Mouse (Mus musculus) cerebellum, adult 2 months (tissue): Measurements from ENCODE around the gene Zfp105.

ENCODE experiments used
- CTCF ChIP-seq: fragments of 200-500 bp; IDR thresholded peaks from 2 replicates; pipeline ENCODE4 v1.5.1; 2011; ENCODE audit warnings: low read depth, mild to moderate bottlenecking, control low read depth, low read length, moderate library complexity, borderline replicate concordance; ENCODE audit not compliant: insufficient read depth
- POLR2A ChIP-seq: fragments of 200-500 bp; IDR thresholded peaks from 2 replicates; pipeline ENCODE4 v1.6.1; 2011; ENCODE audit warnings: low read length, control low read depth, borderline replicate concordance; ENCODE audit not compliant: insufficient read depth

DNA sequence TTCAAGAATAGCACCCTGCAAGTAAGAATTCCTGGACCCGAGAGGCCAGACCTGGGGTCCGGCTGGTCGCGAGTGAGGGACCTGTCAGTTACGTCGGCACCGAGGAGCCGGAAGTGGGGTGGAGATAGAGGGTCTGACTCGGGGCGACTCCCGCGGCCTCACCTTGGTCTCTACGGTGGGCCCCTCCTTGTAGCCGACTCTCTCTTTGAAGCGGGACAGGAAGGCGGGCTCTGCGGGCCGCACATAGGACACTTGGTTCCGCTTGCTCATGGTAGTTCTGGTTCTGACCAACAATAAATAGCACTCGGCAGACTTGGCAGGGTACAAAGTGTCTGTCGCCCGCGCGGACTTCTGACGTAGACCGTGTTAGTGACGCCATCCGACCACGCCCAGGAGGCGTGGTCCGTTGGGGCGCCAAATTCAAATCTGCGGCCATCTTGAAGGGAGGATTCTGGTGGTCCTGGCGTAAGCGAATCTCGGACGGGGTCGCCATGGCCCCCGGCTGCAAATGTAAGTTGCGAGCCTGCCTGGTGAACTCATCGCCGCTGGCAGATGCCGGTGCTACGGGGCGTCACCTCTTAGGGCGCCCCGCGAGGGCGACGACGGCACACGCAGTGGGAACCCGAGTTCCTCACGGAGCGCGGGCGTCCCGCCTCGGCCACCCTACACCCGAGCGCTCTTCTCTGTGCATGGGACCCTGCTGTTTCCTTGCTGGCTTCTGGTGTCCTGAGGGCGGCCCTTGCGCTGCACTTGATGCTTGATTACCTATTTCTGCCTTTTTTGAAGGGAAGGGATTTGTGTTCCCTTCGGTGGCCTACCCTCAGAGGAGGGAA is 28.0 kb downstream of the Zfp105 start, which contains the start of the genes 1110059G10Rik and Kif15:
- TF ChIP-seq CTCF (no peak), POLR2A (peak; percentile 64; the same call in 1 of the 2 replicates)
